Comparison of ENCODE assay signal across 13 mouse cellular contexts in genomic region chr2:52574929-52575328, GRCm38 (mm10).
DNase-seq lines count a peak whose midpoint lies in the region; ATAC-seq and TF ChIP-seq lines count a peak whose summit lies in the region.
"Had no signal": no experiment of that assay in that cellular context is flagged by ENCODE, and none has a peak within 500 bp of the region (broad histone marks: within the 10 kb centered on the region; RNA-seq: fewer than 3 reads in every experiment).

No protein-coding gene starts in this region.

- DNase-seq in lung, postnatal 36 days: peak; percentile 11
- DNase-seq in lung, adult 2 months: no peak
- peak; percentile 61 to 63 for DNase-seq in cerebellum, adult 2 months
- no peak for DNase-seq in adrenal gland, adult 8-10 months
- DNase-seq: kidney, adult 9 months; lung, postnatal 14 days; thymus, adult 2 months had no signal

- 0 out of 2 replicates have a peak, but pooled peaks have one; percentile 31 for ATAC-seq in intestine, embryonic 15.5 days
- no peak for ATAC-seq in intestine, embryonic 16.5 days
- ATAC-seq in intestine, postnatal 0 days: peak; percentile 38; the same call in 1 of the 2 replicates
- ATAC-seq in erythroblast, adult 5-6 weeks (replicated peaks; ENCODE audit: low FRiP score, poor library complexity, severe bottlenecking): no peak

- TF ChIP-seq POLR2A in lung, adult 2 months (IDR thresholded peaks at IDR 0.05; ENCODE audit: borderline replicate concordance, extremely low read depth, low read depth, low read length): no peak
- no peak for TF ChIP-seq POLR2A in cerebellum, adult 2 months (IDR thresholded peaks at IDR 0.05; ENCODE audit: borderline replicate concordance, insufficient read depth, low read length)

- H3K27me3 ChIP-seq in intestine, embryonic 15.5 days (replicated peaks): no peaks in the 10 kb centered on the region
- no peaks in the 10 kb centered on the region for H3K27me3 ChIP-seq in intestine, embryonic 16.5 days (replicated peaks; ENCODE audit: control insufficient read depth, insufficient read depth, low read length)
- H3K27me3 ChIP-seq in cerebellum, adult 2 months (ENCODE audit: control insufficient read depth, insufficient read depth, low read length): no peaks in the 10 kb centered on the region
- no peaks in the 10 kb centered on the region for H3K27me3 ChIP-seq in intestine, postnatal 0 days (replicated peaks; ENCODE audit: control insufficient read depth, insufficient read depth, low read length)
- H3K27me3 ChIP-seq: hindbrain, embryonic 15.5 days; neural tube, embryonic 13.5 days had no signal

- 77% methylated on average over 3 of the region's 3 CpGs for WGBS in intestine, embryonic 15.5 days
- 76% methylated on average over 3 of the region's 3 CpGs for WGBS in intestine, embryonic 16.5 days
- 87% methylated on average over 3 of the region's 3 CpGs for WGBS in lung, adult 2 months
- WGBS in cerebellum, adult 2 months: 72% methylated on average over 3 of the region's 3 CpGs
- WGBS in intestine, postnatal 0 days: 69% methylated on average over 3 of the region's 3 CpGs

- no peak overlapping the region for H3K4me3 ChIP-seq in intestine, embryonic 15.5 days (replicated peaks)
- no peak overlapping the region for H3K4me3 ChIP-seq in intestine, embryonic 16.5 days (ENCODE audit: low read length)
- no peak overlapping the region for H3K4me3 ChIP-seq in lung, adult 2 months (replicated peaks; ENCODE audit: extremely low read depth, low read depth, low read length)
- no peak overlapping the region for H3K4me3 ChIP-seq in cerebellum, adult 2 months (replicated peaks; ENCODE audit: insufficient read depth, low read depth, low read length)
- no peak overlapping the region for H3K4me3 ChIP-seq in intestine, postnatal 0 days (ENCODE audit: low read depth, low read length)
- H3K4me3 ChIP-seq: hindbrain, embryonic 15.5 days; neural tube, embryonic 13.5 days had no signal

- H3K36me3 ChIP-seq in intestine, embryonic 15.5 days: no peaks in the 10 kb centered on the region
- no peaks in the 10 kb centered on the region for H3K36me3 ChIP-seq in intestine, embryonic 16.5 days (ENCODE audit: control insufficient read depth, insufficient read depth, low read length)
- H3K36me3 ChIP-seq in intestine, postnatal 0 days (ENCODE audit: control insufficient read depth, insufficient read depth): no peaks in the 10 kb centered on the region
- H3K36me3 ChIP-seq: hindbrain, embryonic 15.5 days; neural tube, embryonic 13.5 days had no signal

- TF ChIP-seq CTCF in lung, adult 2 months (IDR thresholded peaks at IDR 0.05; ENCODE audit: insufficient read depth, low read length): no peak
- TF ChIP-seq CTCF in cerebellum, adult 2 months (IDR thresholded peaks at IDR 0.05; ENCODE audit: borderline replicate concordance, insufficient read depth, low read depth, low read length): peak; percentile 56; the same call in 1 of the 2 replicates
- peak; percentile 50 for TF ChIP-seq CTCF in intestine, postnatal 0 days (IDR thresholded peaks at IDR 0.05; ENCODE audit: low read depth)

- no peak overlapping the region for H3K4me2 ChIP-seq in intestine, embryonic 15.5 days (replicated peaks)
- no peak overlapping the region for H3K4me2 ChIP-seq in intestine, embryonic 16.5 days (ENCODE audit: low read depth, low read length)
- H3K4me2 ChIP-seq in intestine, postnatal 0 days (replicated peaks; ENCODE audit: low read depth): no peak overlapping the region
- H3K4me2 ChIP-seq: hindbrain, embryonic 15.5 days; neural tube, embryonic 13.5 days had no signal

- no peak overlapping the region for H3K9ac ChIP-seq in intestine, embryonic 15.5 days
- H3K9ac ChIP-seq in intestine, embryonic 16.5 days (ENCODE audit: low read depth, low read length): no peak overlapping the region
- H3K9ac ChIP-seq in intestine, postnatal 0 days (ENCODE audit: low read depth, low read length): no peak overlapping the region
- H3K9ac ChIP-seq: hindbrain, embryonic 15.5 days; neural tube, embryonic 13.5 days had no signal

- no peak overlapping the region for H3K27ac ChIP-seq in intestine, embryonic 15.5 days
- no peak overlapping the region; the same call in 1 of the 2 replicates for H3K27ac ChIP-seq in intestine, embryonic 16.5 days (ENCODE audit: low read length)
- H3K27ac ChIP-seq in cerebellum, adult 2 months (ENCODE audit: insufficient read depth, low read length): no peak overlapping the region
- H3K27ac ChIP-seq in intestine, postnatal 0 days (ENCODE audit: low read depth, low read length): no peak overlapping the region
- H3K27ac ChIP-seq: hindbrain, embryonic 15.5 days; neural tube, embryonic 13.5 days had no signal

- no peaks in the 10 kb centered on the region for H3K9me3 ChIP-seq in intestine, embryonic 15.5 days
- no peaks in the 10 kb centered on the region for H3K9me3 ChIP-seq in intestine, embryonic 16.5 days (ENCODE audit: control insufficient read depth, low read length)
- H3K9me3 ChIP-seq in intestine, postnatal 0 days (ENCODE audit: control insufficient read depth): no peaks in the 10 kb centered on the region
- H3K9me3 ChIP-seq: hindbrain, embryonic 15.5 days; neural tube, embryonic 13.5 days had no signal

- H3K4me1 ChIP-seq in intestine, embryonic 15.5 days (replicated peaks): 0 out of 2 replicates have a peak, but pooled peaks cover 4% of the 10 kb centered on the region
- H3K4me1 ChIP-seq in intestine, embryonic 16.5 days (ENCODE audit: control insufficient read depth, insufficient read depth, low read length): no peaks in the 10 kb centered on the region
- no peaks in the 10 kb centered on the region for H3K4me1 ChIP-seq in lung, adult 2 months (ENCODE audit: control insufficient read depth, insufficient read depth, low read length)
- peaks cover 16% of the 10 kb centered on the region for H3K4me1 ChIP-seq in cerebellum, adult 2 months (ENCODE audit: control insufficient read depth, insufficient read depth, low read length)
- 0 out of 2 replicates have a peak, but pooled peaks cover 4% of the 10 kb centered on the region for H3K4me1 ChIP-seq in intestine, postnatal 0 days (replicated peaks; ENCODE audit: control insufficient read depth, insufficient read depth, low read length)
- H3K4me1 ChIP-seq: neural tube, embryonic 13.5 days had no signal

Comparison
In these comparisons a context has a peak if more than half of its experiments do, and no peak if none do; other contexts are left out.
1. ATAC-seq: peak in intestine, embryonic 15.5 days (single experiment) and intestine, postnatal 0 days (single experiment); none in intestine, embryonic 16.5 days (single experiment) and erythroblast, adult 5-6 weeks (single experiment).
2. DNase-seq: peak in lung, postnatal 36 days (single experiment) and cerebellum, adult 2 months (2 of 2); none in lung, adult 2 months (single experiment) and adrenal gland, adult 8-10 months (single experiment).